Comparison of ENCODE assay signal across 9 mouse cellular contexts in genomic region chr13:38346096-38346915, GRCm38 (mm10). TPM values are rescaled to one million over a fixed set of nuclear protein-coding genes. Genes with fewer than 3 reads are reported as not detected.
DNase-seq lines count a peak whose midpoint lies in the region; ATAC-seq lines count a peak whose summit lies in the region.
"Had no signal": no experiment of that assay in that cellular context is flagged by ENCODE, and none has a peak within 500 bp of the region (broad histone marks: within the 10 kb centered on the region; RNA-seq: fewer than 3 reads in every experiment).

No protein-coding gene starts in this region.

- H3K27me3 ChIP-seq in forebrain, embryonic 10.5 days (ENCODE audit: poor library complexity, severe bottlenecking): peaks cover 78% of the 10 kb centered on the region
- peaks cover 52% of the 10 kb centered on the region for H3K27me3 ChIP-seq in hindbrain, embryonic 14.5 days (ENCODE audit: control insufficient read depth, insufficient read depth, low read length)
- H3K27me3 ChIP-seq in liver, embryonic 16.5 days (ENCODE audit: control insufficient read depth, insufficient read depth, low read depth, low read length): peaks cover 49% of the 10 kb centered on the region

- peak overlapping the region; percentile 49 for H3K9ac ChIP-seq in hindbrain, embryonic 14.5 days
- H3K9ac ChIP-seq in liver, embryonic 16.5 days (ENCODE audit: low read depth, low read length): no peak overlapping the region

- peak overlapping the region; percentile 90 for H3K4me2 ChIP-seq in hindbrain, embryonic 14.5 days (replicated peaks)
- H3K4me2 ChIP-seq in liver, embryonic 16.5 days (ENCODE audit: low read depth, low read length): peak overlapping the region; percentile 32; the same call in 1 of the 2 replicates

- peak; percentile 25 for DNase-seq in ovary, postnatal 36 days (ENCODE audit: low spot score)
- no peak for DNase-seq in ovary, adult 18-20 months (ENCODE audit: low spot score)
- DNase-seq in forebrain, embryonic 10.5 days (ENCODE audit: extremely low spot score, low spot score): peak; percentile 49
- no peak for DNase-seq in hindbrain, embryonic 14.5 days (ENCODE audit: low spot score)
- peak; percentile 47 for DNase-seq in yolk sac, embryonic 10.5 days (ENCODE audit: low spot score)
- DNase-seq in layer of hippocampus, postnatal 14 days (ENCODE audit: low spot score in 2 of 2): no peak
- DNase-seq in left cerebral cortex, adult 9 months (ENCODE audit: low spot score in 2 of 2): no peak

- no peaks in the 10 kb centered on the region for H3K36me3 ChIP-seq in forebrain, embryonic 10.5 days (replicated peaks)
- H3K36me3 ChIP-seq in hindbrain, embryonic 14.5 days (replicated peaks; ENCODE audit: control insufficient read depth, insufficient read depth): no peaks in the 10 kb centered on the region
- no peaks in the 10 kb centered on the region for H3K36me3 ChIP-seq in liver, embryonic 16.5 days (ENCODE audit: control insufficient read depth, insufficient read depth)

- H3K27ac ChIP-seq in forebrain, embryonic 10.5 days: peak overlapping the region; percentile 78
- no peak overlapping the region for H3K27ac ChIP-seq in hindbrain, embryonic 14.5 days
- H3K27ac ChIP-seq in liver, embryonic 16.5 days (ENCODE audit: low read length): no peak overlapping the region

- H3K4me3 ChIP-seq in forebrain, embryonic 10.5 days: peak overlapping the region; percentile 58
- H3K4me3 ChIP-seq in hindbrain, embryonic 14.5 days (replicated peaks; ENCODE audit: low read length): peak overlapping the region; percentile 46
- peak overlapping the region; percentile 44; the same call in 1 of the 2 replicates for H3K4me3 ChIP-seq in liver, embryonic 16.5 days (ENCODE audit: low read depth, low read length)

- no peaks in the 10 kb centered on the region for H3K9me3 ChIP-seq in forebrain, embryonic 10.5 days
- no peaks in the 10 kb centered on the region for H3K9me3 ChIP-seq in hindbrain, embryonic 14.5 days (ENCODE audit: control insufficient read depth, low read length)
- no peaks in the 10 kb centered on the region for H3K9me3 ChIP-seq in liver, embryonic 16.5 days (replicated peaks; ENCODE audit: control insufficient read depth, low read length)
- H3K9me3 ChIP-seq: megakaryocyte, embryonic 14.5 days had no signal

- peaks cover 45% of the 10 kb centered on the region for H3K4me1 ChIP-seq in forebrain, embryonic 10.5 days
- H3K4me1 ChIP-seq in hindbrain, embryonic 14.5 days (replicated peaks; ENCODE audit: control insufficient read depth, insufficient read depth, low read length): peaks cover 18% of the 10 kb centered on the region
- H3K4me1 ChIP-seq in liver, embryonic 16.5 days (ENCODE audit: control insufficient read depth, low read depth, low read length): peaks cover 2% of the 10 kb centered on the region

- peak; percentile 37; the same call in 1 of the 2 replicates for ATAC-seq in hindbrain, embryonic 14.5 days (ENCODE audit: low FRiP score)
- ATAC-seq in liver, embryonic 16.5 days (ENCODE audit: low read depth): no peak

- under 1% methylated on average over 63 of the region's 63 CpGs for WGBS in forebrain, embryonic 10.5 days
- under 1% methylated on average over 63 of the region's 63 CpGs for WGBS in hindbrain, embryonic 14.5 days
- WGBS in liver, embryonic 16.5 days (ENCODE audit: insufficient replicate concordance): 2% methylated on average over 63 of the region's 63 CpGs

RNA-seq across cellular contexts. Expression of gene Bmp6, which starts 1.4 kb away (rescaled TPM):
- 2.5 and 2.9 TPM in 2 replicates for polyA plus RNA-seq in forebrain, embryonic 10.5 days (2016; fragmentation: Nextera tagmentation; extraction: Ambion mirVana)
- 7.4 and 8.9 TPM in 2 replicates for polyA plus RNA-seq in hindbrain, embryonic 14.5 days (2014; fragmentation: Nextera tagmentation; extraction: Ambion mirVana)
- 0.11 and 0.12 TPM in 2 replicates for polyA plus RNA-seq in liver, embryonic 16.5 days (2015; fragmentation: Nextera tagmentation; extraction: Ambion mirVana)
- total RNA-seq in layer of hippocampus, postnatal 14 days (2021): 10 to 100 TPM in 1 of 2 experiments, 1 to 10 TPM in 1; 5.3 to 10.5 TPM

Comparison
In these comparisons a context has a peak if more than half of its experiments do, and no peak if none do; other contexts are left out.
1. DNase-seq: peak in ovary, postnatal 36 days (single experiment), forebrain, embryonic 10.5 days (single experiment) and yolk sac, embryonic 10.5 days (single experiment); none in ovary, adult 18-20 months (single experiment), hindbrain, embryonic 14.5 days (single experiment), layer of hippocampus, postnatal 14 days (0 of 2) and left cerebral cortex, adult 9 months (0 of 2).
2. Peak in every context shown above with its lines, with median percentiles within 50 percentile points of each other: H3K4me3 ChIP-seq.